In the genomic region with DNA sequence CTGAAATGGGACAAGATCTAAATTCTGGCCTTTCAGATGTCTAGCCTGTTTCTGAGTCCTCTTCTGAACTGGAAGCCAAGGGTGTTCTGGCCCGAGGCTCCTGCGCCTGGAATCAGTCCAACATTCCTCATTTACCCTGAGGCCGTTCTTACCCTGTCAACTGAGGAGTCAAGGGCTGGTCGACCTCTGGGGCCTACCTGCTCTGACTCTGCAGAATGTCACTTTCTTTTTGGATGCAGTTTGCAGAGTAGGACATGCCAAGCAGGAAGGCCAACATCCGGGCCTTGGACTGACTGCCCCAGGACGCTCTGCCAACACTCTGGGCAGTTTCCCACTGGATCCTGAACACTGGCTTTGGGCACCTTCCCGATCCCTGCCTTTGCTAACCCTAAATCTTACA, we compare ENCODE assay signal across 10 mouse cellular contexts.
DNase-seq lines count a peak whose midpoint lies in the region; ATAC-seq lines count a peak whose summit lies in the region.
"Had no signal": no experiment of that assay in that cellular context is flagged by ENCODE, and none has a peak within 500 bp of the region (broad histone marks: within the 10 kb centered on the region; RNA-seq: fewer than 3 reads in every experiment).

No protein-coding gene starts in this region.

- ATAC-seq in erythroid progenitor cell, adult 5-6 weeks (replicated peaks; ENCODE audit: low FRiP score, poor library complexity, severe bottlenecking) = no peak
- ATAC-seq in megakaryocyte-erythroid progenitor cell, adult 5-6 weeks (replicated peaks; ENCODE audit: low FRiP score, low TSS enrichment, poor library complexity, severe bottlenecking) = no peak
- ATAC-seq: forebrain, embryonic 14.5 days; intestine, embryonic 15.5 days had no signal

- H3K27ac ChIP-seq in hindbrain, embryonic 10.5 days = no peak overlapping the region
- H3K27ac ChIP-seq: intestine, embryonic 15.5 days; limb, embryonic 13.5 days had no signal

- H3K27me3 ChIP-seq in hindbrain, embryonic 10.5 days (ENCODE audit: insufficient read depth, poor library complexity, severe bottlenecking) = peaks cover 14% of the 10 kb centered on the region
- H3K27me3 ChIP-seq: intestine, embryonic 15.5 days; limb, embryonic 13.5 days had no signal

- DNase-seq in NIH3T3 (ENCODE audit: low read depth) = peak; percentile 48
- DNase-seq in adipocyte (ENCODE audit: low spot score) = peak; percentile 39
- DNase-seq in heart, adult 9 months (ENCODE audit: low spot score in 2 of 2) = peak; percentile 25 to 46
- peak; percentile 44 to 49 for DNase-seq in kidney, postnatal 36 days
- no peak for DNase-seq in hindbrain, embryonic 10.5 days (ENCODE audit: low spot score)

- no peaks in the 10 kb centered on the region for H3K9me3 ChIP-seq in hindbrain, embryonic 10.5 days
- H3K9me3 ChIP-seq: intestine, embryonic 15.5 days; limb, embryonic 13.5 days had no signal

- 83% methylated on average over 7 of the region's 7 CpGs for WGBS in hindbrain, embryonic 10.5 days

- no peaks in the 10 kb centered on the region for H3K4me1 ChIP-seq in hindbrain, embryonic 10.5 days (replicated peaks)
- H3K4me1 ChIP-seq: intestine, embryonic 15.5 days; limb, embryonic 13.5 days had no signal

- no peaks in the 10 kb centered on the region for H3K36me3 ChIP-seq in hindbrain, embryonic 10.5 days
- H3K36me3 ChIP-seq: intestine, embryonic 15.5 days; limb, embryonic 13.5 days had no signal

- no peak overlapping the region for H3K4me3 ChIP-seq in hindbrain, embryonic 10.5 days
- H3K4me3 ChIP-seq: intestine, embryonic 15.5 days; limb, embryonic 13.5 days had no signal
